Mouse (Mus musculus): Measurements from ENCODE around the gene Bhlha9.

The Bhlha9 gene

GRCm38 (mm10) chr11:76671871-76672475 is at the start of gene Bhlha9:
Gene Bhlha9 (plus strand): TSS chr11:76672470.
- no peak for DNase-seq (ENCODE audit: low spot score)

- no peak for DNase-seq (ENCODE audit: low spot score)
Observed at GRCm38 (mm10) chr11:76622566-76623205, 49.6 kb upstream of the Bhlha9 start.

- no peak for DNase-seq (ENCODE audit: low spot score)
Observed at GRCm38 (mm10) chr11:76623206-76623961, 48.9 kb upstream of the Bhlha9 start.

GRCm38 (mm10) chr11:76624071-76624470 is 48.2 kb upstream of the Bhlha9 start:
- DNase-seq (ENCODE audit: low spot score), result no peak

GRCm38 (mm10) chr11:76624881-76625280 is 47.4 kb upstream of the Bhlha9 start:
- DNase-seq (ENCODE audit: low spot score), result no peak

- DNase-seq (ENCODE audit: low spot score), result no peak
Observed at GRCm38 (mm10) chr11:76628613-76629012, 43.7 kb upstream of the Bhlha9 start.

GRCm38 (mm10) chr11:76630023-76630422 is 42.2 kb upstream of the Bhlha9 start:
- no peak for DNase-seq (ENCODE audit: low spot score)

GRCm38 (mm10) chr11:76630487-76630886 is 41.8 kb upstream of the Bhlha9 start:
- DNase-seq (ENCODE audit: low spot score), result no peak

GRCm38 (mm10) chr11:76639269-76639985 is 32.8 kb upstream of the Bhlha9 start:
- no peak for DNase-seq (ENCODE audit: low spot score)

GRCm38 (mm10) chr11:76640231-76640630 is 32.0 kb upstream of the Bhlha9 start:
- DNase-seq (ENCODE audit: low spot score), result no peak

GRCm38 (mm10) chr11:76644257-76644656 is 28.0 kb upstream of the Bhlha9 start:
- DNase-seq (ENCODE audit: low spot score), result no peak

GRCm38 (mm10) chr11:76645036-76645435 is 27.2 kb upstream of the Bhlha9 start:
- no peak for DNase-seq (ENCODE audit: low spot score)

GRCm38 (mm10) chr11:76645955-76646354 is 26.3 kb upstream of the Bhlha9 start:
- peak; percentile 88 for DNase-seq (ENCODE audit: low spot score)

GRCm38 (mm10) chr11:76647062-76647461 is 25.2 kb upstream of the Bhlha9 start:
- no peak for DNase-seq (ENCODE audit: low spot score)

GRCm38 (mm10) chr11:76647500-76647899 is 24.8 kb upstream of the Bhlha9 start:
- DNase-seq (ENCODE audit: low spot score), result peak; percentile 83

GRCm38 (mm10) chr11:76650862-76651560 is 21.3 kb upstream of the Bhlha9 start:
- DNase-seq (ENCODE audit: low spot score), result no peak

- peak; percentile 16 for DNase-seq (ENCODE audit: low spot score)
Observed at GRCm38 (mm10) chr11:76652838-76653334, 19.4 kb upstream of the Bhlha9 start.

GRCm38 (mm10) chr11:76655106-76655505 is 17.2 kb upstream of the Bhlha9 start:
- DNase-seq (ENCODE audit: low spot score), result peak; percentile 78

- DNase-seq (ENCODE audit: low spot score), result no peak
Observed at GRCm38 (mm10) chr11:76657450-76657970, 14.8 kb upstream of the Bhlha9 start.

- no peak for DNase-seq (ENCODE audit: low spot score)
Observed at GRCm38 (mm10) chr11:76659138-76659930, 12.9 kb upstream of the Bhlha9 start.

Measured in adipocyte (in vitro differentiated cells).